Mouse (Mus musculus) bone marrow, adult 2 months (tissue): ENCODE data around the gene Fchsd2.

ENCODE experiments used
- CTCF ChIP-seq: fragments of 200-500 bp; IDR thresholded peaks from 2 replicates; pipeline ENCODE4 v1.5.1; 2011; ENCODE audit warnings: low read length, control low read depth; ENCODE audit not compliant: control insufficient read depth, insufficient read depth
- POLR2A ChIP-seq: fragments of 200-500 bp; IDR thresholded peaks from 2 replicates; pipeline ENCODE4 v1.6.1; 2011; ENCODE audit warnings: low read depth, mild to moderate bottlenecking, control low read depth, low read length, borderline replicate concordance; ENCODE audit not compliant: control insufficient read depth

GRCm38 (mm10) chr7:101282721-101283120 lies 190.1 kb downstream of the Fchsd2 start:
- TF ChIP-seq CTCF: no peak
- no peak for TF ChIP-seq POLR2A
